Mouse (Mus musculus) lung, postnatal 4 days (tissue): ENCODE measurements around the gene Kmt2a.
A peak's percentile ranks its signal among the peaks of the same experiment; 100 is the strongest.
"Not testable (repeated sequence)": the region's sequence is repeated elsewhere in the genome, so short reads cannot be mapped to it uniquely, and the experiment has no call there.

ENCODE experiments used
- DNase-seq, 2 experiments: peaks; one replicate each; pipeline ENCODE4 v3.0.0; 2021

Gene Kmt2a

GRCm38 (mm10) chr9:44814179-44814578 is 66.9 kb downstream of the Kmt2a start:
- DNase-seq = no peak

- DNase-seq = no peak
These were observed 70.8 kb downstream of the Kmt2a start for GRCm38 (mm10) chr9:44810316-44810715.

- no peak for DNase-seq
These were observed 73.3 kb downstream of the Kmt2a start for GRCm38 (mm10) chr9:44807778-44808177.

- DNase-seq = no peak
These were observed 74.0 kb downstream of the Kmt2a start for GRCm38 (mm10) chr9:44807141-44807540.

GRCm38 (mm10) chr9:44805536-44805935 is 75.6 kb downstream of the Kmt2a start:
- no peak for DNase-seq

GRCm38 (mm10) chr9:44804678-44805077 is 76.4 kb downstream of the Kmt2a start:
- DNase-seq = no peak

- DNase-seq = peak; percentile 45 to 55
These were observed 78.2 kb downstream of the Kmt2a start, which contains the start of gene Ttc36 for GRCm38 (mm10) chr9:44802808-44803450. Gene Ttc36 (minus strand): TSS chr9:44803072.

- DNase-seq = no peak
These were observed 79.4 kb downstream of the Kmt2a start for GRCm38 (mm10) chr9:44801669-44802068.

GRCm38 (mm10) chr9:44799958-44800324 is 81.2 kb downstream of the Kmt2a start:
- DNase-seq = no peak

GRCm38 (mm10) chr9:44799102-44799957 is 81.8 kb downstream of the Kmt2a start, which contains the start of gene Tmem25:
Gene Tmem25 (minus strand): TSS chr9:44799307.
- peak; percentile 85 to 90 for DNase-seq

- DNase-seq = no peak
These were observed 82.8 kb downstream of the Kmt2a start for GRCm38 (mm10) chr9:44798298-44798697.

- no peak for DNase-seq
These were observed 88.3 kb downstream of the Kmt2a start for GRCm38 (mm10) chr9:44792842-44793241.

- peak; percentile 95 to 97 for DNase-seq
These were observed 108.1 kb downstream of the Kmt2a start for GRCm38 (mm10) chr9:44772750-44773651.

- no peak for DNase-seq
These were observed 108.7 kb downstream of the Kmt2a start for GRCm38 (mm10) chr9:44772392-44772749.

- DNase-seq = no peak
These were observed 109.7 kb downstream of the Kmt2a start for GRCm38 (mm10) chr9:44771376-44771775.

GRCm38 (mm10) chr9:44768029-44768394 is 113.1 kb downstream of the Kmt2a start:
- not testable (repeated sequence) for DNase-seq

- DNase-seq = peak; percentile 88 to 90
These were observed 113.7 kb downstream of the Kmt2a start, which contains the start of the genes Arcn1 and Ift46 for GRCm38 (mm10) chr9:44767101-44768028. Gene Arcn1 (minus strand): TSS chr9:44767845. Gene Ift46 (plus strand): TSS chr9:44767908.

- DNase-seq = no peak
These were observed 120.2 kb downstream of the Kmt2a start for GRCm38 (mm10) chr9:44760873-44761272.
